Mouse (Mus musculus): ENCODE measurements around the gene Slc26a6. TPM values are rescaled to one million over a fixed set of nuclear protein-coding genes. Genes with fewer than 3 reads are reported as not detected.

Gene Slc26a6
- polyA plus RNA-seq (2021; fragmentation: Nextera tagmentation): 5.9 and 8.2 TPM in 2 replicates
- long read RNA-seq, experiment 1, partial matches to known transcripts: 0 of 1 reads
- long read RNA-seq, experiment 1, other reads (novel, unspliced or antisense): 1 of 1 reads
- long read RNA-seq, experiment 2: 0 reads

GRCm38 (mm10) chr9:108852976-108853375 is at the start of gene Slc26a6:
Gene Slc26a6, plus strand, starts transcription at chr9:108853283.

GRCm38 (mm10) chr9:108808163-108808665 is 44.9 kb upstream of the Slc26a6 start, which contains the start of gene Nckipsd:
Gene Nckipsd, plus strand, starts transcription at chr9:108808368.

GRCm38 (mm10) chr9:108825820-108826699 is 27.0 kb upstream of the Slc26a6 start, which contains the start of gene Celsr3:
Gene Celsr3, plus strand, starts transcription at chr9:108826320.

GRCm38 (mm10) chr9:108914491-108914890 is 61.4 kb downstream of the Slc26a6 start, which contains the start of gene Tmem89:
Gene Tmem89, plus strand, starts transcription at chr9:108914619.

GRCm38 (mm10) chr9:108936418-108937364 is 83.6 kb downstream of the Slc26a6 start, which contains the start of gene Uqcrc1:
Gene Uqcrc1, plus strand, starts transcription at chr9:108936633.

GRCm38 (mm10) chr9:108953081-108953636 is 100.1 kb downstream of the Slc26a6 start, which contains the start of gene Col7a1:
Gene Col7a1, plus strand, starts transcription at chr9:108953586.

Other genes starting within 250 kb of the Slc26a6 start
- gene Arih2, start 203.9 kb upstream of the Slc26a6 start, polyA plus RNA-seq (2021; fragmentation: Nextera tagmentation): 16.5 and 22.1 TPM in 2 replicates
- 8.5 and 11.6 TPM in 2 replicates for gene Slc25a20, start 191.2 kb upstream of the Slc26a6 start, polyA plus RNA-seq (2021; fragmentation: Nextera tagmentation)
- 7.0 and 16.0 TPM in 2 replicates for gene Prkar2a, start 164.0 kb upstream of the Slc26a6 start, polyA plus RNA-seq (2021; fragmentation: Nextera tagmentation)
- 22.3 and 29.4 TPM in 2 replicates for gene Ip6k2, start 69.5 kb upstream of the Slc26a6 start, polyA plus RNA-seq (2021; fragmentation: Nextera tagmentation)
- 39.1 and 47.3 TPM in 2 replicates for gene Nckipsd, start 44.9 kb upstream of the Slc26a6 start, polyA plus RNA-seq (2021; fragmentation: Nextera tagmentation)
- gene Celsr3, start 27.0 kb upstream of the Slc26a6 start, polyA plus RNA-seq (2021; fragmentation: Nextera tagmentation): 2.2 and 3.1 TPM in 2 replicates
- gene Tmem89, start 61.3 kb downstream of the Slc26a6 start, polyA plus RNA-seq (2021; fragmentation: Nextera tagmentation): 0.72 and 1.1 TPM in 2 replicates
- 529 and 727 TPM in 2 replicates for gene Uqcrc1, start 83.3 kb downstream of the Slc26a6 start, polyA plus RNA-seq (2021; fragmentation: Nextera tagmentation)
- gene Col7a1, start 100.3 kb downstream of the Slc26a6 start, polyA plus RNA-seq (2021; fragmentation: Nextera tagmentation): 0.01 TPM in 1 of 2 replicates, not detected in the other
- gene Ucn2, start 132.7 kb downstream of the Slc26a6 start, polyA plus RNA-seq (2021; fragmentation: Nextera tagmentation): not detected in 2 replicates
- 5.0 and 6.6 TPM in 2 replicates for gene Pfkfb4, start 138.5 kb downstream of the Slc26a6 start, polyA plus RNA-seq (2021; fragmentation: Nextera tagmentation)
- 144 and 161 TPM in 2 replicates for gene Shisa5, start 185.3 kb downstream of the Slc26a6 start, polyA plus RNA-seq (2021; fragmentation: Nextera tagmentation)
- gene Trex1, start 206.5 kb downstream of the Slc26a6 start, polyA plus RNA-seq (2021; fragmentation: Nextera tagmentation): 10.1 and 12.5 TPM in 2 replicates
- 15.6 and 21.1 TPM in 2 replicates for gene Atrip, start 220.8 kb downstream of the Slc26a6 start, polyA plus RNA-seq (2021; fragmentation: Nextera tagmentation)
- gene Ccdc51, start 229.2 kb downstream of the Slc26a6 start, polyA plus RNA-seq (2021; fragmentation: Nextera tagmentation): 4.0 and 5.0 TPM in 2 replicates
- gene Tma7, start 229.3 kb downstream of the Slc26a6 start, polyA plus RNA-seq (2021; fragmentation: Nextera tagmentation): 716 and 866 TPM in 2 replicates
- 11.7 and 15.9 TPM in 2 replicates for gene Plxnb1, start 242.1 kb downstream of the Slc26a6 start, polyA plus RNA-seq (2021; fragmentation: Nextera tagmentation)

All from left cerebral cortex, adult 6 months (tissue).